Mouse (Mus musculus) brain, embryonic 14.5 days (tissue): ENCODE data around the gene Sema4f. TPM values are rescaled to one million over a fixed set of nuclear protein-coding genes. Genes with fewer than 3 reads are reported as not detected.

Experiments
- DNase-seq: peaks from one replicate; pipeline ENCODE4 v3.0.0-alpha.2; 2011; ENCODE audit warnings: low read depth
- CTCF ChIP-seq: fragments of 200-500 bp; IDR thresholded peaks from 2 replicates; pipeline ENCODE4 v1.5.1; 2012; ENCODE audit warnings: inconsistent platforms, mild to moderate bottlenecking, moderate library complexity, borderline replicate concordance; ENCODE audit not compliant: insufficient read depth, insufficient read length; ENCODE audit errors: extremely low read depth
- POLR2A ChIP-seq: fragments of 200-500 bp; IDR thresholded peaks from 2 replicates; pipeline ENCODE4 v1.6.1; 2012; ENCODE audit warnings: mild to moderate bottlenecking, inconsistent platforms, borderline replicate concordance; ENCODE audit not compliant: poor library complexity, insufficient read depth, insufficient read length, severe bottlenecking; ENCODE audit errors: extremely low read depth
- polyA plus RNA-seq: library from polyadenylated mRNA; depleted of rRNA; stranded (reverse); fragments of >200 nt; gene quantifications from 2 replicates; pipeline ENCODE4 v1.2.3, GENCODE M21; 2012

The Sema4f gene
- polyA plus RNA-seq, 1 experiment = 23.9 TPM

- DNase-seq = peak; percentile 60
Observed at GRCm38 (mm10) chr6:82909136-82909855, 30.3 kb downstream of the Sema4f start.

GRCm38 (mm10) chr6:82908034-82908433, 31.5 kb downstream of the Sema4f start:
- no peak for DNase-seq
- TF ChIP-seq POLR2A = no peak
- TF ChIP-seq CTCF = no peak

More at GRCm38 (mm10) chr6:82909136-82909855, 30.3 kb downstream of the Sema4f start:
- TF ChIP-seq CTCF (peak; percentile 62; the same call in 1 of the 2 replicates), POLR2A (no peak)

- no peak for DNase-seq
- no peak for TF ChIP-seq CTCF
- TF ChIP-seq POLR2A = no peak
Observed at GRCm38 (mm10) chr6:82906985-82907384, 32.6 kb downstream of the Sema4f start.

GRCm38 (mm10) chr6:82902559-82902958, 37.0 kb downstream of the Sema4f start:
- no peak for TF ChIP-seq POLR2A
- no peak for TF ChIP-seq CTCF
- no peak for DNase-seq

- TF ChIP-seq POLR2A (no peak), CTCF (no peak)
Observed at GRCm38 (mm10) chr6:82898745-82899144, 40.8 kb downstream of the Sema4f start.

GRCm38 (mm10) chr6:82898227-82898626, 41.3 kb downstream of the Sema4f start:
- no peak for DNase-seq
- TF ChIP-seq POLR2A = no peak
- TF ChIP-seq CTCF = no peak

More at GRCm38 (mm10) chr6:82898745-82899144, 40.8 kb downstream of the Sema4f start:
- no peak for DNase-seq

GRCm38 (mm10) chr6:82897311-82897710, 42.3 kb downstream of the Sema4f start:
- TF ChIP-seq CTCF (no peak), POLR2A (no peak)
- no peak for DNase-seq

GRCm38 (mm10) chr6:82893415-82893814, 46.2 kb downstream of the Sema4f start:
- no peak for TF ChIP-seq CTCF
- no peak for DNase-seq

GRCm38 (mm10) chr6:82892540-82892939, 47.0 kb downstream of the Sema4f start:
- TF ChIP-seq CTCF (peak; percentile 33; the same call in 1 of the 2 replicates), POLR2A (no peak)
- DNase-seq = no peak

- no peak for DNase-seq
- TF ChIP-seq CTCF (no peak), POLR2A (no peak)
Observed at GRCm38 (mm10) chr6:82891488-82891887, 48.1 kb downstream of the Sema4f start.

- TF ChIP-seq CTCF = no peak
- TF ChIP-seq POLR2A = no peak
- peak; percentile 20 for DNase-seq
Observed at GRCm38 (mm10) chr6:82886330-82886729, 53.2 kb downstream of the Sema4f start.

- TF ChIP-seq CTCF (no peak), POLR2A (no peak)
- DNase-seq = no peak
Observed at GRCm38 (mm10) chr6:82885909-82886308, 53.7 kb downstream of the Sema4f start.

GRCm38 (mm10) chr6:82885441-82885840, 54.1 kb downstream of the Sema4f start:
- TF ChIP-seq CTCF (no peak), POLR2A (no peak)
- DNase-seq = no peak

GRCm38 (mm10) chr6:82884570-82884969, 55.0 kb downstream of the Sema4f start:
- DNase-seq = peak; percentile 8
- no peak for TF ChIP-seq CTCF
- TF ChIP-seq POLR2A = no peak
